Mouse (Mus musculus): Measurements from ENCODE around the gene Gm11172.
"Not testable (repeated sequence)": the region's sequence is repeated elsewhere in the genome, so short reads cannot be mapped to it uniquely, and the experiment has no call there.

The Gm11172 gene

GRCm38 (mm10) chr16:10785371-10786231 is 27.1 kb upstream of the Gm11172 start, which contains the start of gene Socs1:
Gene Socs1, minus strand, starts transcription at chr16:10785536.
- peak; percentile 88 for DNase-seq (ENCODE audit: low spot score)

- DNase-seq (ENCODE audit: low spot score), result peak; percentile 85
These were observed 26.4 kb upstream of the Gm11172 start for GRCm38 (mm10) chr16:10786288-10786687.

GRCm38 (mm10) chr16:10786782-10787547 is 25.8 kb upstream of the Gm11172 start:
- DNase-seq (ENCODE audit: low spot score), result no peak

- no peak for DNase-seq (ENCODE audit: low spot score)
These were observed 25.1 kb upstream of the Gm11172 start for GRCm38 (mm10) chr16:10787548-10788058.

- DNase-seq (ENCODE audit: low spot score), result no peak
These were observed 24.4 kb upstream of the Gm11172 start, which contains the start of gene Tnp2 for GRCm38 (mm10) chr16:10788271-10788670. Gene Tnp2, minus strand, starts transcription at chr16:10788660.

GRCm38 (mm10) chr16:10788866-10789265 is 23.8 kb upstream of the Gm11172 start:
- no peak for DNase-seq (ENCODE audit: low spot score)

GRCm38 (mm10) chr16:10790702-10791101 is 22.0 kb upstream of the Gm11172 start, which contains the start of gene Prm3:
Gene Prm3, minus strand, starts transcription at chr16:10790914.
- no peak for DNase-seq (ENCODE audit: low spot score)

- DNase-seq (ENCODE audit: low spot score), result no peak
These were observed 16.7 kb upstream of the Gm11172 start, which contains the start of gene Prm2 for GRCm38 (mm10) chr16:10796034-10796433. Gene Prm2, minus strand, starts transcription at chr16:10796134.

- DNase-seq (ENCODE audit: low spot score), result not testable (repeated sequence)
These were observed 10.3 kb upstream of the Gm11172 start for GRCm38 (mm10) chr16:10802420-10802819.

- DNase-seq (ENCODE audit: low spot score), result no peak
These were observed 6.8 kb upstream of the Gm11172 start, which contains the start of gene Prm1 for GRCm38 (mm10) chr16:10805789-10806527. Gene Prm1, minus strand, starts transcription at chr16:10805839.

GRCm38 (mm10) chr16:10810376-10810775 is 2.3 kb upstream of the Gm11172 start:
- no peak for DNase-seq (ENCODE audit: low spot score)

GRCm38 (mm10) chr16:10813726-10814125 is 1.0 kb downstream of the Gm11172 start:
- no peak for DNase-seq (ENCODE audit: low spot score)

- DNase-seq (ENCODE audit: low spot score), result no peak
These were observed 2.1 kb downstream of the Gm11172 start for GRCm38 (mm10) chr16:10814864-10815263.

GRCm38 (mm10) chr16:10818579-10819135 is 5.9 kb downstream of the Gm11172 start:
- no peak for DNase-seq (ENCODE audit: low spot score)

- no peak for DNase-seq (ENCODE audit: low spot score)
These were observed 7.3 kb downstream of the Gm11172 start for GRCm38 (mm10) chr16:10819966-10820365.

- no peak for DNase-seq (ENCODE audit: low spot score)
These were observed 8.7 kb downstream of the Gm11172 start for GRCm38 (mm10) chr16:10821387-10821786.

- no peak for DNase-seq (ENCODE audit: low spot score)
These were observed 11.8 kb downstream of the Gm11172 start for GRCm38 (mm10) chr16:10824536-10824935.

GRCm38 (mm10) chr16:10825840-10826239 is 13.1 kb downstream of the Gm11172 start:
- no peak for DNase-seq (ENCODE audit: low spot score)

- DNase-seq (ENCODE audit: low spot score), result no peak
These were observed 14.6 kb downstream of the Gm11172 start for GRCm38 (mm10) chr16:10827269-10827668.

GRCm38 (mm10) chr16:10827766-10828460 is 15.2 kb downstream of the Gm11172 start:
- no peak for DNase-seq (ENCODE audit: low spot score)

GRCm38 (mm10) chr16:10828461-10828805 is 15.7 kb downstream of the Gm11172 start:
- no peak for DNase-seq (ENCODE audit: low spot score)
